Mouse (Mus musculus): ENCODE measurements around the gene Lpin3.

Lpin3 gene

GRCm38 (mm10) chr2:160880453-160881195 lies at the start of gene Lpin3:
TSS of gene Lpin3 (plus strand) at chr2:160880670.
- Histone ChIP-seq H3K36me3 (ENCODE audit: control insufficient read depth, insufficient read depth, low read length, poor library complexity, severe bottlenecking) (no peaks in the 10 kb centered on the region), H3K27me3 (ENCODE audit: control insufficient read depth, insufficient read depth, low read length, poor library complexity, severe bottlenecking) (no peaks in the 10 kb centered on the region)
- DNase-seq (ENCODE audit: low read depth, low spot score): no peak

- no peaks in the 10 kb centered on the region for H3K36me3 ChIP-seq (ENCODE audit: control insufficient read depth, insufficient read depth, low read length, poor library complexity, severe bottlenecking)
- H3K27me3 ChIP-seq (ENCODE audit: control insufficient read depth, insufficient read depth, low read length, poor library complexity, severe bottlenecking): no peaks in the 10 kb centered on the region
- DNase-seq (ENCODE audit: low read depth, low spot score): no peak
Measured at GRCm38 (mm10) chr2:160840838-160841237, 39.6 kb upstream of the Lpin3 start.

- DNase-seq (ENCODE audit: low read depth, low spot score): no peak
- no peaks in the 10 kb centered on the region for H3K27me3 ChIP-seq (ENCODE audit: control insufficient read depth, insufficient read depth, low read length, poor library complexity, severe bottlenecking)
- no peaks in the 10 kb centered on the region for H3K36me3 ChIP-seq (ENCODE audit: control insufficient read depth, insufficient read depth, low read length, poor library complexity, severe bottlenecking)
Measured at GRCm38 (mm10) chr2:160847664-160848063, 32.8 kb upstream of the Lpin3 start.

GRCm38 (mm10) chr2:160848186-160848585 lies 32.3 kb upstream of the Lpin3 start:
- no peaks in the 10 kb centered on the region for H3K27me3 ChIP-seq (ENCODE audit: control insufficient read depth, insufficient read depth, low read length, poor library complexity, severe bottlenecking)
- no peak for DNase-seq (ENCODE audit: low read depth, low spot score)
- no peaks in the 10 kb centered on the region for H3K36me3 ChIP-seq (ENCODE audit: control insufficient read depth, insufficient read depth, low read length, poor library complexity, severe bottlenecking)

- DNase-seq (ENCODE audit: low read depth, low spot score): no peak
- H3K27me3 ChIP-seq (ENCODE audit: control insufficient read depth, insufficient read depth, low read length, poor library complexity, severe bottlenecking): no peaks in the 10 kb centered on the region
- no peaks in the 10 kb centered on the region for H3K36me3 ChIP-seq (ENCODE audit: control insufficient read depth, insufficient read depth, low read length, poor library complexity, severe bottlenecking)
Measured at GRCm38 (mm10) chr2:160849617-160850240, 30.7 kb upstream of the Lpin3 start.

GRCm38 (mm10) chr2:160850360-160850759 lies 30.1 kb upstream of the Lpin3 start:
- DNase-seq (ENCODE audit: low read depth, low spot score): no peak
- Histone ChIP-seq H3K27me3 (ENCODE audit: control insufficient read depth, insufficient read depth, low read length, poor library complexity, severe bottlenecking) (no peaks in the 10 kb centered on the region), H3K36me3 (ENCODE audit: control insufficient read depth, insufficient read depth, low read length, poor library complexity, severe bottlenecking) (no peaks in the 10 kb centered on the region)

- Histone ChIP-seq H3K36me3 (ENCODE audit: control insufficient read depth, insufficient read depth, low read length, poor library complexity, severe bottlenecking) (no peaks in the 10 kb centered on the region), H3K27me3 (ENCODE audit: control insufficient read depth, insufficient read depth, low read length, poor library complexity, severe bottlenecking) (no peaks in the 10 kb centered on the region)
- DNase-seq (ENCODE audit: low read depth, low spot score): no peak
Measured at GRCm38 (mm10) chr2:160854687-160855086, 25.8 kb upstream of the Lpin3 start.

- H3K36me3 ChIP-seq (ENCODE audit: control insufficient read depth, insufficient read depth, low read length, poor library complexity, severe bottlenecking): no peaks in the 10 kb centered on the region
- DNase-seq (ENCODE audit: low read depth, low spot score): peak; percentile 11
Measured at GRCm38 (mm10) chr2:160856359-160857102, 23.9 kb upstream of the Lpin3 start.

GRCm38 (mm10) chr2:160860363-160860762 lies 20.1 kb upstream of the Lpin3 start:
- H3K27me3 ChIP-seq (ENCODE audit: control insufficient read depth, insufficient read depth, low read length, poor library complexity, severe bottlenecking): no peaks in the 10 kb centered on the region
- DNase-seq (ENCODE audit: low read depth, low spot score): no peak
- no peaks in the 10 kb centered on the region for H3K36me3 ChIP-seq (ENCODE audit: control insufficient read depth, insufficient read depth, low read length, poor library complexity, severe bottlenecking)

More at GRCm38 (mm10) chr2:160856359-160857102, 23.9 kb upstream of the Lpin3 start:
- no peaks in the 10 kb centered on the region for H3K27me3 ChIP-seq (ENCODE audit: control insufficient read depth, insufficient read depth, low read length, poor library complexity, severe bottlenecking)

GRCm38 (mm10) chr2:160864112-160864511 lies 16.4 kb upstream of the Lpin3 start:
- Histone ChIP-seq H3K36me3 (ENCODE audit: control insufficient read depth, insufficient read depth, low read length, poor library complexity, severe bottlenecking) (no peaks in the 10 kb centered on the region), H3K27me3 (ENCODE audit: control insufficient read depth, insufficient read depth, low read length, poor library complexity, severe bottlenecking) (no peaks in the 10 kb centered on the region)
- DNase-seq (ENCODE audit: low read depth, low spot score): peak; percentile 36

GRCm38 (mm10) chr2:160865266-160865665 lies 15.2 kb upstream of the Lpin3 start:
- Histone ChIP-seq H3K27me3 (ENCODE audit: control insufficient read depth, insufficient read depth, low read length, poor library complexity, severe bottlenecking) (no peaks in the 10 kb centered on the region), H3K36me3 (ENCODE audit: control insufficient read depth, insufficient read depth, low read length, poor library complexity, severe bottlenecking) (no peaks in the 10 kb centered on the region)
- DNase-seq (ENCODE audit: low read depth, low spot score): no peak

GRCm38 (mm10) chr2:160869446-160869845 lies 11.0 kb upstream of the Lpin3 start:
- H3K27me3 ChIP-seq (ENCODE audit: control insufficient read depth, insufficient read depth, low read length, poor library complexity, severe bottlenecking): no peaks in the 10 kb centered on the region
- no peaks in the 10 kb centered on the region for H3K36me3 ChIP-seq (ENCODE audit: control insufficient read depth, insufficient read depth, low read length, poor library complexity, severe bottlenecking)
- DNase-seq (ENCODE audit: low read depth, low spot score): no peak

- Histone ChIP-seq H3K27me3 (ENCODE audit: control insufficient read depth, insufficient read depth, low read length, poor library complexity, severe bottlenecking) (no peaks in the 10 kb centered on the region), H3K36me3 (ENCODE audit: control insufficient read depth, insufficient read depth, low read length, poor library complexity, severe bottlenecking) (no peaks in the 10 kb centered on the region)
- no peak for DNase-seq (ENCODE audit: low read depth, low spot score)
Measured at GRCm38 (mm10) chr2:160871310-160871709, 9.2 kb upstream of the Lpin3 start.

- no peaks in the 10 kb centered on the region for H3K36me3 ChIP-seq (ENCODE audit: control insufficient read depth, insufficient read depth, low read length, poor library complexity, severe bottlenecking)
- DNase-seq (ENCODE audit: low read depth, low spot score): peak; percentile 73
Measured at GRCm38 (mm10) chr2:160872395-160872794, 8.1 kb upstream of the Lpin3 start.

GRCm38 (mm10) chr2:160872890-160873382 lies 7.5 kb upstream of the Lpin3 start, which contains the start of gene Zhx3:
TSS of gene Zhx3 (minus strand) at chr2:160872998.
- DNase-seq (ENCODE audit: low read depth, low spot score): peak; percentile 93
- H3K36me3 ChIP-seq (ENCODE audit: control insufficient read depth, insufficient read depth, low read length, poor library complexity, severe bottlenecking): no peaks in the 10 kb centered on the region
- H3K27me3 ChIP-seq (ENCODE audit: control insufficient read depth, insufficient read depth, low read length, poor library complexity, severe bottlenecking): no peaks in the 10 kb centered on the region

More at GRCm38 (mm10) chr2:160872395-160872794, 8.1 kb upstream of the Lpin3 start:
- no peaks in the 10 kb centered on the region for H3K27me3 ChIP-seq (ENCODE audit: control insufficient read depth, insufficient read depth, low read length, poor library complexity, severe bottlenecking)

All from splenic B cell, adult 2 months (primary cell).